Mouse (Mus musculus): ENCODE measurements around the gene Zfp993. TPM values are rescaled to one million over a fixed set of nuclear protein-coding genes. Genes with fewer than 3 reads are reported as not detected.
"Not testable (repeated sequence)": the region's sequence is repeated elsewhere in the genome, so short reads cannot be mapped to it uniquely, and the experiment has no call there.

Gene Zfp993
- 1.3 and 2.1 TPM in 2 replicates for polyA plus RNA-seq (2016; fragmentation: Nextera tagmentation; extraction: Ambion mirVana)

DNA sequence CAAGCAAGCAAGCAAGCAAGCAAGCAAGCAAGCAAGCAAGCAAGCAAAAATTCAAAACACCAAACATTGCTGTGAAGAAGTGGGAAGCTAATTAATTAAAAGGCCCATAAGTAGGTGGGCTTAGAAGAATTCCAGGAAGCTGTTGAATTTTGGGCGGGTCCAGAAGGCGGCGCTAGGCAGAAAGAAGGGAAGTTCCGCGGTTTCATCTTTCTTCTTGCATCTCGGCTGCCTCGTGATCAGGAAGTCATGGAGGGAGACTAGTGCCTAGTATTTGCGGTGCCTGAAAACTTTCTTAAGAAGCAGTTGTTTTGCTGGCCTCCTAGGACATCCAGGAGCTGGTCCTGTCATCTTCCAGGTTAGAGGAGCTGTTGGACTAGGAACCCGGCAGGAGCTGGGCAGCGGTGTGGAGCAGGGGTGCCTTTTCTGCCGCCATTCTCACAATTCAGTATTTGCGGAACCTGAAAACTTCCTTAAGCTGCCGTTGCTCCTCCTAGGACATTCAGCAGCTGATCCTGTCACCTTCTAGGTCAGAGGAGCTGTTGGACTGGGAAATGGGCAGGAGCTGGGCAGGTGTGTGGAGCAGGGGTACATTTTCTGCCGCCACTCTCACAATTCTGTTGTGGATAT is at the start of gene Zfp993:
Gene Zfp993 (plus strand): TSS at position 188 of the 627 bp plus-strand sequence.
- not testable (repeated sequence) for H3K4me2 ChIP-seq (replicated peaks); H3K9ac ChIP-seq (replicated peaks); H3K4me3 ChIP-seq; H3K9me3 ChIP-seq; H3K4me1 ChIP-seq; H3K36me3 ChIP-seq; H3K27me3 ChIP-seq; H3K27ac ChIP-seq (replicated peaks); ATAC-seq (ENCODE audit: low FRiP score, low read depth)
- WGBS: no CpG with 5 or more reads among the region's 14 CpGs

DNA sequence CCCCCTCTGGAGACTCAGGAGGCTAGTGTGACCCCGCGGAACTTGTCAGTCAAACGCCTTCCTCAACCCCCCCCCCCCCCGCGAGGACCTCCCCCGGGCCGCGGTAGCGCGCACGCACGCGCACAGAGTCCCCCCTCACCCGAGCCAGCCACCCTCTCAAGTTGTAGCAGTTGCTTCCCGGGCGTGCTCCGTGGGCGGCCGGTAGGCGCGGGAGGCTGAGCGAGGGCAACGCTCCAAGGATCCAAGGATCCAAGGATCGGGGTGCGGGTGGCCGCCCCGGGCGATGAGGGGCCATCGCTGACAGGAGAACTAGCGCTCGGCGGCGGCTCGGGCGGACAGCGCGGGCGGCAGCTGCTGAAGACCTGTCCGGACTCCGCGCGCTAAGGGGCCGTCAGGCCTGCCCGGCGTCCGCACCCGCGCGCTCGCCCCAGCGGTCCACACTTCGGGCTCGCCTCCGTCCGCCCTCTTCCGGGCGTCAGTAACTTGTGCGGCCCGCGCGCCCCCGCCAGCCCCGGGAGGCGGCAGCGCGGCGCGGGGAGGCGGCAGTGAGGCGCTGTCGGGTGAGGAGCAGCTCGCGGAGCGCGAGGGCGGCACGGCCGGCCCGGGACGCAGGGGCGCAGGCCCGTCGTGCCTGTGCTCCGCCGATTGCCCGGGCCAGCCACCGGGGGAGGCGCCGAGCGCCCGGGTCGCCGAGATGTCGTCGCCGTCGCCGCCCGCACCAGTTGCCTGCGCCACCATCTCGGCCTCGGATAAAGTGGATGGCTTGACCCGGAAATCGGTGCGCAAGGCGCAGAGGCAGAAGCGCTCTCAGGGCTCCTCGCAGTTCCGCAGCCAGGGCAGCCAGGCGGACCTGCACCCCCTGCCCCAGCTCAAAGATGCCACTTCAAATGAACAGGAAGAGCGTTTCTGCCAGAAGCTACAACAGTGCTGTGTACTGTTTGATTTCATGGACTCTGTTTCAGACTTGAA is 30.6 kb upstream of the Zfp993 start:
- WGBS: under 1% methylated on average over 14 of the region's 111 CpGs
- not testable (repeated sequence) for H3K9me3 ChIP-seq; H3K4me1 ChIP-seq; H3K27me3 ChIP-seq; H3K4me3 ChIP-seq; H3K36me3 ChIP-seq; H3K4me2 ChIP-seq (replicated peaks); H3K27ac ChIP-seq (replicated peaks); H3K9ac ChIP-seq (replicated peaks)
- peak; percentile 80 for ATAC-seq (ENCODE audit: low FRiP score, low read depth)

DNA sequence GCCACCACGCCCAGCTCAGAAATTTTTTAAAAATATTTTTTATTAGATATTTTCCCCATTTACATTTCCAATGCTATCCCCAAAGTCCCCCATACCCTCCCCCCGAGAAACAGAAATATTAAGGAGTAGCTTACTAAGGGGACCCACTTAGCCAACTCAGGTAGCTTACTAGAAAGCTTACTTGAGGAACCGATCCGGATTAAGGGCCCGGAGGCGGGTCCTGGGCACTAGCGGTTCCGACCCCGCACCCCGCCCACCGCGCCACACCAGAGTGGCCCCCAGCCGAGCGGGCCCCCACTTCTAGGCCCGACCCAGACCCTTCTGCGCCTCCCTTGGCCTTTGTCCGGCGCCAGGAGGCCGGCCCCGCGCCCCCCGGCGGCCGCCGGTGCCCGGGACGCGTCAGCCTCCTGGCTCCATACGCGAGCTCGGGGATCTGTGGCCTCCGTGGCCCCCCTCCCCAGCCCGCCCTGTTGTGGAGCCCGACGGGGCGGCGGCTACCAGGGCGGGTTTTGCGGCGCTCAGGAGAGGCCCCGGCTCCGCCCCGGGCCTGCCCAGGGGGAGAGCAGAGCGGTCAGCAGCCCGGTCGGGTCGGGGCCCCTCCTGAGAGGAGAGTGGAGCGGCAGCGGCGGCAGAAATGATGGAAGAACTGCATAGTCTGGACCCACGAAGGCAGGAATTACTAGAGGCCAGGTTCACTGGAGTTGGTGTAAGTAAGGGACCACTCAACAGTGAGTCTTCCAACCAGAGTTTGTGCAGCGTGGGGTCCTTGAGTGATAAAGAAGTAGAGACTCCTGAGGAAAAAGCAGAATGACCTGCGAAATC is 7.0 kb upstream of the Zfp993 start:
- H3K9me3 ChIP-seq; H3K27me3 ChIP-seq; H3K36me3 ChIP-seq; H3K4me1 ChIP-seq; H3K9ac ChIP-seq (replicated peaks); H3K27ac ChIP-seq (replicated peaks): not testable (repeated sequence)
- Histone ChIP-seq H3K4me2 (replicated peaks) (peak overlapping the region; percentile 40), H3K4me3 (peak overlapping the region; percentile 28)
- WGBS: 6% methylated on average over 23 of the region's 53 CpGs
- peak; percentile 98 for ATAC-seq (ENCODE audit: low FRiP score, low read depth)

DNA sequence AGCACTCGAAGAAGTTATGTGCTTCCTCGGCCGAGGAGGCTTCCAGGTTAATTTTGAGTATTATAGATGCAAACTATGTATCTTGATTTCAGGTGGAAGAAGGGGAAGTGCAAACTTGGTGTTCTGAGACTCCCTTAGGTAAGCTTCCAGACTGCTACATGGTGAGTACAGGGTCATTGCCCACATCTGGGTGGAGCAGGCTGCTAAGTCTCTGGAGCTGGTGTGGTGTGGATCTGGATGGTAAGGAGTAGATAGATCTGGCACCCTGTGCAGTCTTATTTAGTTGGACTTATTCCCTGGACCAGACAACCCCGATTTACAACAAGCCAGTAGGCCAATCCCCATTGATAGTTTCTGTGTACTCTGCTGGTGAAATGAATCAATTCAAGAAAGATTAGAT is 33.6 kb downstream of the Zfp993 start:
- not testable (repeated sequence) for H3K4me1 ChIP-seq; H3K9ac ChIP-seq (replicated peaks); H3K27ac ChIP-seq (replicated peaks); H3K36me3 ChIP-seq; H3K4me3 ChIP-seq; H3K4me2 ChIP-seq (replicated peaks); H3K27me3 ChIP-seq; H3K9me3 ChIP-seq
- no CpG with 5 or more reads among the region's 4 CpGs for WGBS
- peak; percentile 34; the same call in 1 of the 2 replicates for ATAC-seq (ENCODE audit: low FRiP score, low read depth)

DNA sequence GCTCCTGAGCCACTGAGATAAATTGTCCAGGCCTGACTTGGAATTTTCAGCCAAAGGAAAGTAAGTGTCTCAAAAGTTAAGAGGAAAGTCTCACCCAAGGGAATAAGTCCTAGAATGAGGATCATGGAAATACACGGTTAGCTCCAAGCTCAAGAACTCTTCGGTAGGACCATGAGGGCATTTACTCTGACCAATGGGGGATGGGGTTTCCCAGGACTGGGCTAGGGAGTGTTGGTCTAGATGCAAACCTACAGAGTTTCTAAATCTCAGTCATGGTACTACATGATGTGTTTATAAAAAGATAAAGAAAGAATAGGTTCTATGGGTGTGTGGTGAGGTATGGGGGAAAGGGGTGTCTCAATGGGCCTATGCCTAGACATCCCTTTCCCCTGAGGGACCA is 38.9 kb downstream of the Zfp993 start:
- H3K4me2 ChIP-seq (replicated peaks); H3K27me3 ChIP-seq; H3K27ac ChIP-seq (replicated peaks); H3K4me1 ChIP-seq; H3K36me3 ChIP-seq; H3K9me3 ChIP-seq; H3K4me3 ChIP-seq; H3K9ac ChIP-seq (replicated peaks): not testable (repeated sequence)
- ATAC-seq (ENCODE audit: low FRiP score, low read depth): peak; percentile 54
- no CpG with 5 or more reads among the region's 2 CpGs for WGBS

DNA sequence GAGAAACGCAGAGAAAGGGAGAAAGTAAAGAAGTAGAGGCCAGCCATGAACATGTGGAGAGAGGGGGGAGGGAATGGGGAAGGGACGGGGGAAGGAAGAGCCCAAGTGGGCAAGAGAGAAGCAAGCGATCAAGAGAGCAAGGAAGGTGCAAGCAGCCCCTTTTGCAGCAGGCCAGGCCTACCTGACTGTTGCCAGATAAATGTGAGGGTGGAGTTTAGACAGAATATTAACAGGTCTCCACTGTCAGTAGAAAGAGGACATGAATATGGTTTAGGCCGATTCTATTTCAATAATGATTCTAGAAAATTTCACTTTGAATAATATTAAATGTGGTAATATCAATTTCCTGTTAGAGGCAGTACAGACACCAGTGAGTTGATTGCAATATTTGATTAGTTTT is 39.4 kb downstream of the Zfp993 start:
- H3K27me3 ChIP-seq; H3K4me3 ChIP-seq; H3K36me3 ChIP-seq; H3K9me3 ChIP-seq; H3K27ac ChIP-seq (replicated peaks); H3K9ac ChIP-seq (replicated peaks); H3K4me1 ChIP-seq; H3K4me2 ChIP-seq (replicated peaks): not testable (repeated sequence)
- 87% methylated on average over 1 of the region's 4 CpGs for WGBS
- peak; percentile 50; the same call in 1 of the 2 replicates for ATAC-seq (ENCODE audit: low FRiP score, low read depth)

DNA sequence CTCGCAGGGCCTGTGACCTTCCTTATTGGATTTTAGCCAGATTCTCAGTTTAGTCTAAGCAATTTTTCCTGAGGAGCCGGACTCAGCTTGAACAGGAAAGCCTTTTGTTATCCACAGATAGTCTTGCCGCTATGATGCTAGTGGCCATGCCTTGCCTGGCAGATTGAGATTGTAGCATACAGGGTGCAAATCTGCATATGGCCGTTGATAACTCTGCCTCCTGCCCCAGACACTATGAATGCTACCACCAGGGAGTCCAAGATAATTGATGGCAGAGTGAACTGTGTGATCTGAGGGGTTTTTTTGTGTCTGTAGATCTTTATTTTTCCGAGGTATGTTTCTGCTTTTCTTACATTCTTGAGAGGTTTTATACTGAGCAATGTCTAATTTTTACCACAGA is 39.9 kb downstream of the Zfp993 start:
- not testable (repeated sequence) for H3K27me3 ChIP-seq; H3K27ac ChIP-seq (replicated peaks); H3K4me2 ChIP-seq (replicated peaks); H3K9me3 ChIP-seq; H3K4me1 ChIP-seq; H3K4me3 ChIP-seq; H3K36me3 ChIP-seq; H3K9ac ChIP-seq (replicated peaks)
- 88% methylated on average over 2 of the region's 5 CpGs for WGBS
- ATAC-seq (ENCODE audit: low FRiP score, low read depth): peak; percentile 21; the same call in 1 of the 2 replicates

Other genes with a start within 250 kb of the Zfp993 start
- 2.4 and 2.6 TPM in 2 replicates for gene Zfp992, start 161.9 kb upstream of the Zfp993 start, polyA plus RNA-seq (2016; fragmentation: Nextera tagmentation; extraction: Ambion mirVana)
- not detected in 2 replicates for gene Zfp981, start 108.9 kb upstream of the Zfp993 start, polyA plus RNA-seq (2016; fragmentation: Nextera tagmentation; extraction: Ambion mirVana)

Data from midbrain, embryonic 12.5 days (tissue).